Mouse (Mus musculus) cerebellum, postnatal 36 days (tissue): ENCODE measurements around the gene Ybx1.
A peak's percentile ranks its signal among the peaks of the same experiment; 100 is the strongest.

Experiments
- DNase-seq, 2 experiments: peaks; one replicate each; pipeline ENCODE4 v3.0.0; 2021 to 2022; ENCODE audit warnings: mixed read lengths in 2 of 2

The Ybx1 gene

GRCm38 (mm10) chr4:119233256-119233901 is 61.0 kb downstream of the Ybx1 start:
- DNase-seq = peak in 1 of 2 experiments; percentile 51

GRCm38 (mm10) chr4:119232410-119233255 is 61.8 kb downstream of the Ybx1 start, which contains the start of the genes AU022252 and P3h1:
Gene AU022252, minus strand, starts transcription at chr4:119232712.
Gene P3h1, plus strand, starts transcription at chr4:119232915.
- peak; percentile 98 to 100 for DNase-seq
